Mouse (Mus musculus): ENCODE results near the gene Kcnh2.

DNA sequence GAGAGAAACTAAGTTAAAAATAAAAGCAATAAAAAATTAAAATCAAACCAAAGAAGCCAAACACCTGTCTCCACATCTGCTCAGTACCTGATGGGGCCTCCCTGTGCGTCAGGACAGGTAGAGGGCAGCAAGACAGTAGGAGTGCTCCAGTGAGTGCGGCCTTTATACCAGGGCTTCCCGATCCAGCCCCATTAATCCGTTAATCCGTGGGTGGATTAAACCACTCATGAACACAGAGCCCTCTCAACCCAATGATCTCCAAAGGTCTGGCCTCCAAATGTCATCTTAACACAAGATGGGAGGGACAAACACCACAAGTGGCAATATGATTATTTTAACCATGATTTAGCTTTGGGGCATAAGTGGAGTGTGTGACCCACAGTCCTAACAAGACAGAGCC, 22.4 kb upstream of the Kcnh2 start:
- no peak for TF ChIP-seq POLR2A (IDR thresholded peaks at IDR 0.05; ENCODE audit: low read depth, low read length)
- no peak for TF ChIP-seq CTCF (IDR thresholded peaks at IDR 0.05; ENCODE audit: extremely low read depth, insufficient read length, insufficient replicate concordance, low read depth, low read length)

Data from small intestine, adult 2 months (tissue).